Mouse (Mus musculus): ENCODE data around the gene Rnf169. TPM values are rescaled to one million over a fixed set of nuclear protein-coding genes. Genes with fewer than 3 reads are reported as not detected.

Gene Rnf169
- 5.4 and 5.6 TPM in 2 replicates for polyA plus RNA-seq (2015; fragmentation: Nextera tagmentation; extraction: Ambion mirVana)

DNA sequence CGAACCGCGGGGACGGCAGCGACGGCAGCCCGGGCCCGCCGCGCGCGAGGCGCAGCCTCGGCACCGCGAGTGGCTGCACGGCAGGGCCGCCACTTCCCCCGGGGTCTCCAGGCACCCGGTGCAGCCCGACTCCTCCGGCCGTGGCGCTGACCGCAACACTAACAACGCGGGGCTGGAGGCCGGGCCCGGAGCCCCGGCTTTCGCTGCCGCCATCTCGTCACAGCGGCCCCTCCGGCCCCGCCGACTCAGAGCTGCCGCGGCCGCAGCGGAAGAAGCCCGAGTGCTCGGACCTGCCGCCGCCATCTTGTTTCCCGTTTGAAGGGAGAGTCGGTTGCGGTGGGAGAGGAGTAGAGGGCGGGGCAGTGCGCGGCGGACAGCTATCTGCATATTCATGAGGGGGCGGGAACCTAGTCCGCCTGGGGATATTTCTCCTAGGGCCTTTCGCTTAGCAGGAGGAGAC is at the start of gene Rnf169:
Gene Rnf169 (minus strand): TSS at position 317 of the 460 bp plus-strand sequence.
- peak; percentile 94 for ATAC-seq (ENCODE audit: insufficient number of reproducible peaks, low FRiP score, low TSS enrichment, low read depth)

DNA sequence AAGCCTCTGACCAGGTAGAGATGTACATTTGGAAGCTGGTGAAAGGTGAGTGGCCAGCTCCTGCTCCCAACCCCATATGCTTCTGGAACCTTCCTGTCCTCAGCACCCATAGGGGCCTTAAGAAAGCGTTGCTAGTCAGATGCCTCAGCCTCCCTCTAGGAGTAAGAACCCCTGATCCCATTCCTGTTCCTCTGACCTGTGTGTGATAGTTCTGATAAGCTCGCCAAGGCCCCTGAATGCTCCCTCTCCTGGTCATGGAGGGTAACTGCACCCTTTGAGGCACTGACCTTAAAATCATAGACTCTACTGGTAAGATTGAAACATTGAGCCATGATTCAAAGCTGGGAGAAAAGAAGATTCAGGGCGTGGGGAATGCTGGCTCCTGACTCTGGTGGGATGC is 49.1 kb upstream of the Rnf169 start:
- no peak overlapping the region for H3K27ac ChIP-seq (replicated peaks)
- 41% methylated on average over 3 of the region's 3 CpGs for WGBS
- H3K4me2 ChIP-seq (replicated peaks), result no peak overlapping the region
- no peaks in the 10 kb centered on the region for H3K9me3 ChIP-seq (replicated peaks)
- H3K36me3 ChIP-seq, result no peaks in the 10 kb centered on the region
- no peak overlapping the region for H3K4me3 ChIP-seq (replicated peaks)
- ATAC-seq (ENCODE audit: insufficient number of reproducible peaks, low FRiP score, low TSS enrichment, low read depth), result no peak
- H3K9ac ChIP-seq, result no peak overlapping the region
- H3K4me1 ChIP-seq, result no peaks in the 10 kb centered on the region
- no peaks in the 10 kb centered on the region for H3K27me3 ChIP-seq

More for the DNA sequence above, at the start of gene Rnf169:
- Histone ChIP-seq H3K9me3 (replicated peaks) (no peaks in the 10 kb centered on the region), H3K36me3 (no peaks in the 10 kb centered on the region), H3K9ac (peak within 1 kb of the TSS; percentile 95), H3K4me3 (replicated peaks) (peak within 1 kb of the TSS; percentile 96), H3K4me2 (replicated peaks) (peak within 1 kb of the TSS; percentile 72), H3K27ac (replicated peaks) (peak within 1 kb of the TSS; percentile 94), H3K27me3 (no peaks in the 10 kb centered on the region), H3K4me1 (peaks cover 14% of the 10 kb centered on the region)
- WGBS, result under 1% methylated on average over 55 of the region's 55 CpGs

DNA sequence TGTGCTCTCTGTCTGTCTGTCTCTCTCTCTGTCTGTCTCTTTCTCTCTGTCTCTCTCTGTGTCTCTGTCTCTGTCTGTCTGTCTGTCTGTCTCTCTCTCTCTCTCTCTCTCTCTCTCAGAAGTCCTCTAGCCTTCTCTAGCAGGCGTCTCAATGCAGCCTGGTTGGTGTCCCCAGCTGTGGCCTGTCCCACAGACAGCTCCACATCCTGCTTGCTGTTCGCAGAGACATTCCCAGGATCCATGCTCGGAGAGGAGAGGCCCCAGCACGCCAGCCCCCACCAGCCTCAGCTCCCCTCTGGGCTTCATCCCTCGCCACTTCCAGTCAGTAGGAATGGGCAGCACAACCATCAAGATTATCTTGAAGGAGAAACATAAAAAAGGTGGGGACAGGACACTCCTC is 47.1 kb upstream of the Rnf169 start:
- Histone ChIP-seq H3K4me1 (no peaks in the 10 kb centered on the region), H3K27me3 (no peaks in the 10 kb centered on the region), H3K4me3 (replicated peaks) (no peak overlapping the region), H3K36me3 (no peaks in the 10 kb centered on the region), H3K9ac (no peak overlapping the region), H3K4me2 (replicated peaks) (no peak overlapping the region), H3K9me3 (replicated peaks) (no peaks in the 10 kb centered on the region), H3K27ac (replicated peaks) (no peak overlapping the region)
- WGBS, result 54% methylated on average over 5 of the region's 5 CpGs
- no peak for ATAC-seq (ENCODE audit: insufficient number of reproducible peaks, low FRiP score, low TSS enrichment, low read depth)

GRCm38 (mm10) chr7:100017056-100017455 is 36.8 kb upstream of the Rnf169 start:
- ATAC-seq (ENCODE audit: insufficient number of reproducible peaks, low FRiP score, low TSS enrichment, low read depth), result no peak
- Histone ChIP-seq H3K27me3 (no peaks in the 10 kb centered on the region), H3K9ac (no peak overlapping the region), H3K36me3 (no peaks in the 10 kb centered on the region), H3K9me3 (replicated peaks) (no peaks in the 10 kb centered on the region), H3K27ac (replicated peaks) (no peak overlapping the region), H3K4me3 (replicated peaks) (no peak overlapping the region), H3K4me2 (replicated peaks) (no peak overlapping the region), H3K4me1 (no peaks in the 10 kb centered on the region)
- 84% methylated on average over 8 of the region's 8 CpGs for WGBS

DNA sequence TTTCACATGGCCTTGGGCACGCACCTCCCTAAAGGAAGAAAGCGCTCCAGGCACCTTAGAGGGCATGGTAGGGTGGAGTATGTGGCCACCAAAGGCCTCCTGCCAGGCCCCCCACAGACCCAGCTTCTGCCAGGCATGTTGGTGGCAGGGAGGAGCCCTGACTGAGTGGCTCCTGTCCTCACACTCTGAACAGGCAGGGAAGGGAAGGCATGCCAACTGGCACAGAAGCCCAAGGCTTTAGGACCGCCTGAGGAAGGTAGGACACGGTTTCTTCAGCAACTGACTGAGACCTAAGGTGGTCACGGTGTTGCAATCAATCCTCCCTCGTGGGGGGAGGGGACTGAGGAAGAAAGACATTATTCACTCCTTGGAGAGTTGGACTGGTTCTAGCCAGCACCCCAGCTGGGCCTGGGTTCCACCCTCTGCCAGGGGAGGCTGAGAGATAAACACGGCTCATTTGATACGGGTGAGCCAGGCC is 33.9 kb upstream of the Rnf169 start:
- WGBS, result 47% methylated on average over 8 of the region's 8 CpGs
- Histone ChIP-seq H3K27ac (replicated peaks) (no peak overlapping the region), H3K27me3 (peaks cover 17% of the 10 kb centered on the region), H3K4me3 (replicated peaks) (no peak overlapping the region), H3K4me1 (no peaks in the 10 kb centered on the region), H3K4me2 (replicated peaks) (no peak overlapping the region), H3K36me3 (no peaks in the 10 kb centered on the region), H3K9ac (no peak overlapping the region), H3K9me3 (replicated peaks) (no peaks in the 10 kb centered on the region)
- ATAC-seq (ENCODE audit: insufficient number of reproducible peaks, low FRiP score, low TSS enrichment, low read depth), result no peak

DNA sequence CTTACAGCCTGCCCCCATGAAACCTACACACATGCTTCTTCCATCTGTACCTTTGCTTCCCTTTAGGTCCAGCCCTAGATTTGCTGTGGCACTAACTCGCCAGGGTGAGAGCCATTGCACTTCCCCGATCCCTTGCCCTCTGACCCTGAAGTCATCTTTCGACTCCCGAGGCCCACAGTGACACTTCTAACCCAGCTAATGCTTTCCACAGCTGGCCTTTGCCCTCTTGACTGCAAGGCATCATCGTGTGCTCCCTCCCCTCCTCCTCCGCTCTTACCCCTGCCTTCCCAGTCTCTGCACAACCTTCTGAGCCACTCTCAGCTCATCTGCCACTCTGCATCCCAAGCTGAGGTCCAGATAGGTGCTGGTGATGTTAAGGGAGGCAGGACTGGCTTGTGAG is 32.3 kb upstream of the Rnf169 start:
- no peak for ATAC-seq (ENCODE audit: insufficient number of reproducible peaks, low FRiP score, low TSS enrichment, low read depth)
- Histone ChIP-seq H3K4me3 (replicated peaks) (no peak overlapping the region), H3K4me1 (no peaks in the 10 kb centered on the region), H3K4me2 (replicated peaks) (no peak overlapping the region), H3K9me3 (replicated peaks) (no peaks in the 10 kb centered on the region), H3K36me3 (no peaks in the 10 kb centered on the region), H3K27me3 (peaks cover 33% of the 10 kb centered on the region), H3K27ac (replicated peaks) (no peak overlapping the region), H3K9ac (no peak overlapping the region)
- WGBS, result 24% methylated on average over 6 of the region's 6 CpGs

DNA sequence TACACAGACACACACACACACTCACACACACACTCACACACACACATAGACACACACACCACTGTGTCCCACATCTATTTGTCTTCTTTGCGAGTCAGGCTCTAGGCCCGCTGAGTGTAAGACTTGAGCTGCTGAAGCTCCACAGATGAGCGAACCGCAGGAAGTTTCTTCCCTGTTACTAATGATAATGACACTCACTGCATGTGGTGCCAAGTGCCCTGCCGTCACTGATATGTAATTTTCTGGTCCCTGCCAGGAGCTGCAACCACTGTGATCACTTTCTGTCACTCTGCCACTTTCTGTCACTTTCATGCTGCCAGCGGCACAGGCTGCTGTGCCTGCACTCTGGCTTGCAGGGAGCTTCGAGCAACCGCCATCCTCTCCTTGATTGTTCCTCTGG is 31.8 kb upstream of the Rnf169 start:
- no peak for ATAC-seq (ENCODE audit: insufficient number of reproducible peaks, low FRiP score, low TSS enrichment, low read depth)
- Histone ChIP-seq H3K27ac (replicated peaks) (no peak overlapping the region), H3K4me1 (no peaks in the 10 kb centered on the region), H3K9ac (no peak overlapping the region), H3K27me3 (peaks cover 38% of the 10 kb centered on the region), H3K4me3 (replicated peaks) (no peak overlapping the region), H3K4me2 (replicated peaks) (no peak overlapping the region), H3K9me3 (replicated peaks) (no peaks in the 10 kb centered on the region), H3K36me3 (no peaks in the 10 kb centered on the region)
- WGBS, result 54% methylated on average over 8 of the region's 8 CpGs

DNA sequence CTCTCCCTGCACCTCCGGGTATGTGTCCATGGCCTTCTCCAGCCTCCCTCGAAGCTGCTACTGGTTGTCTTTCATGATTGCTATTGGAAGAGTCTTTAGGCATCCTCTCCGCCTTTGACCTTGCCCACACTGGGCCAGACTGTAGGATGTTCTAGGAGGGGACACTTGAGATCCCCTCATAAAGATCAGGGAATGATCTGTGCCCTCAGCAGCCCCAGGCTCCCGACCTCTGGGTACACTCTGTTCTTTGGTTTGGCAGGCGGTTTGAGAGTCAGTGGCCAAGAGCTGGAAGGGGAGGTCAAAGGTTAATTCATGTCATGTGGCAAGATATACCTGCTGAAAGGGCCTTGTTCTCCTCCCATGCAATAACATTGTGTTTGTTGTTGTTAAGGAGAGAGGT is 30.5 kb upstream of the Rnf169 start:
- Histone ChIP-seq H3K27me3 (peaks cover 50% of the 10 kb centered on the region), H3K9me3 (replicated peaks) (no peaks in the 10 kb centered on the region), H3K4me2 (replicated peaks) (no peak overlapping the region), H3K27ac (replicated peaks) (no peak overlapping the region), H3K4me3 (replicated peaks) (no peak overlapping the region), H3K36me3 (no peaks in the 10 kb centered on the region), H3K4me1 (peaks cover 8% of the 10 kb centered on the region), H3K9ac (no peak overlapping the region)
- 25% methylated on average over 5 of the region's 5 CpGs for WGBS
- ATAC-seq (ENCODE audit: insufficient number of reproducible peaks, low FRiP score, low TSS enrichment, low read depth), result no peak

DNA sequence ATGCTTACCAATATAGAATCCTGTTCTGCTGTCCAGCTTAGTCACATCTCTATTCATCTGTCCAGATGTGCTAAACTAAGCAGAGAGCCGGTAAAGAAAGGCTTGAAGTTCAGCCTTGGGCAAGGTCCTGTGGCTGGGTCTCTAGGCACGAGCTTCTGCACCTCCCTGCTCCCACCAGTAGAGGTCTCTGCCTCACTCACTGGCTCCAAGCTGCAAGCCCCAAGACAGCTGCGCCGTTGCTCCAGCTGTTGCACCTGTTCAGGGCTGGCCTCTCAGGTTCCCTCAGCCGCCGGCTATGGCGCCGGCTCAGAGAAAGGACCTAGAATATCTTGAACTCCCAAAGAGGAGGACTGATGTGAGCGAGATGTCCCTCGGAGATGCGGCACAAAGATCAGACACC is 29.4 kb upstream of the Rnf169 start:
- no peak overlapping the region for H3K9ac ChIP-seq
- no peak overlapping the region for H3K4me3 ChIP-seq (replicated peaks)
- no peaks in the 10 kb centered on the region for H3K9me3 ChIP-seq (replicated peaks)
- 0 out of 2 replicates have a peak, but pooled peaks have one; percentile 25 for ATAC-seq (ENCODE audit: insufficient number of reproducible peaks, low FRiP score, low TSS enrichment, low read depth)
- H3K36me3 ChIP-seq, result no peaks in the 10 kb centered on the region
- 8% methylated on average over 11 of the region's 11 CpGs for WGBS
- H3K27me3 ChIP-seq, result peaks cover 61% of the 10 kb centered on the region
- no peak overlapping the region for H3K27ac ChIP-seq (replicated peaks)
- H3K4me1 ChIP-seq, result peaks cover 13% of the 10 kb centered on the region
- no peak overlapping the region for H3K4me2 ChIP-seq (replicated peaks)

- no peak overlapping the region for H3K4me3 ChIP-seq (replicated peaks)
- H3K9me3 ChIP-seq (replicated peaks), result no peaks in the 10 kb centered on the region
- H3K36me3 ChIP-seq, result no peaks in the 10 kb centered on the region
- ATAC-seq (ENCODE audit: insufficient number of reproducible peaks, low FRiP score, low TSS enrichment, low read depth), result no peak
- peaks cover 13% of the 10 kb centered on the region for H3K4me1 ChIP-seq
- WGBS, result 91% methylated on average over 4 of the region's 4 CpGs
- no peak overlapping the region for H3K9ac ChIP-seq
- no peak overlapping the region for H3K4me2 ChIP-seq (replicated peaks)
- no peak overlapping the region for H3K27ac ChIP-seq (replicated peaks)
- H3K27me3 ChIP-seq, result peaks cover 65% of the 10 kb centered on the region
These were observed 28.5 kb upstream of the Rnf169 start for GRCm38 (mm10) chr7:100008765-100009164.

- no peaks in the 10 kb centered on the region for H3K9me3 ChIP-seq (replicated peaks)
- H3K4me3 ChIP-seq (replicated peaks), result peak overlapping the region; percentile 51; the same call in 1 of the 2 replicates
- H3K27ac ChIP-seq (replicated peaks), result no peak overlapping the region
- ATAC-seq (ENCODE audit: insufficient number of reproducible peaks, low FRiP score, low TSS enrichment, low read depth), result no peak
- H3K9ac ChIP-seq, result no peak overlapping the region
- peaks cover 13% of the 10 kb centered on the region for H3K4me1 ChIP-seq
- WGBS, result 4% methylated on average over 11 of the region's 11 CpGs
- H3K4me2 ChIP-seq (replicated peaks), result peak overlapping the region; percentile 97
- no peaks in the 10 kb centered on the region for H3K36me3 ChIP-seq
- peaks cover 66% of the 10 kb centered on the region for H3K27me3 ChIP-seq
These were observed 26.2 kb upstream of the Rnf169 start for GRCm38 (mm10) chr7:100006411-100006810.

DNA sequence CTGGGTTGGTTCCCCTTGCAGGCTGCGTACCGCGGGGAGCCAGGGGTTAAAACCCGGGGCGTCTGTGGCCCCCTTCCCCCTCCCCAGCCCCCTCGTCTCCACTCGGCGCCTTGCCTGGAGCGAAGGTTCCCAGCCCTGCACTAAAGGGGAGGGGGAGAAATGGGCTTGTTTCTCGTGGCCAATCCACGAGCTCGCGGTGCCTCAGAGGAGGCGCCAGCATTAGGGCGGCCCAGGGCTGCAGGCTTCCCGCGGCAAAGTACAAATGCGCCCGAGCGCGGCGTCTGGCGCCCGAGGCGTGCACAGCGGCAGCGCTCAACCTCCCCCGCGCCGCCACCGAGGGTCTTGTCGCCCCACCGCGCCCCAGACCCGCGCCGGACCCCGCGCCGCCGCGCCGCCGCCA is 25.5 kb upstream of the Rnf169 start, which contains the start of gene Chrdl2:
Gene Chrdl2 (plus strand): TSS at position 383 of the 400 bp plus-strand sequence.
- peak; percentile 85 for ATAC-seq (ENCODE audit: insufficient number of reproducible peaks, low FRiP score, low TSS enrichment, low read depth)
- Histone ChIP-seq H3K4me3 (replicated peaks) (peak within 1 kb of the TSS; percentile 51), H3K36me3 (no peaks in the 10 kb centered on the region), H3K4me2 (replicated peaks) (peak within 1 kb of the TSS; percentile 97), H3K4me1 (peaks cover 13% of the 10 kb centered on the region), H3K9ac (peak within 1 kb of the TSS; percentile 18; the same call in 1 of the 2 replicates), H3K27me3 (peaks cover 65% of the 10 kb centered on the region), H3K9me3 (replicated peaks) (no peaks in the 10 kb centered on the region), H3K27ac (replicated peaks) (no peak within 1 kb of the TSS)
- WGBS, result 0% methylated on average over 42 of the region's 44 CpGs

Measured in embryonic facial prominence, embryonic 15.5 days (tissue).